Mouse (Mus musculus): ENCODE measurements at regions not wholly inside any gene's neighbourhood (a gene's known extent, or its start where the extent isn't known, plus 50 kb on each side); places are given as distances from the start of the nearest gene placed in this dataset.

GRCm38 (mm10) chr3:51000938-51001337 lies 223.3 kb upstream of the Noct start:
- TF ChIP-seq POLR2AphosphoS5 (IDR thresholded peaks at IDR 0.05; ENCODE audit: insufficient replicate concordance, low read depth, low read length) = no peak
- no peak for TF ChIP-seq CTCF (IDR thresholded peaks at IDR 0.05; ENCODE audit: low read depth, low read length)
- TF ChIP-seq TAL1 (conservative IDR thresholded peaks at IDR 0.05; ENCODE audit: low read depth, low read length) = no peak
- TF ChIP-seq GATA1 (IDR thresholded peaks at IDR 0.05; ENCODE audit: borderline replicate concordance, low read length) = no peak
- no peak for TF ChIP-seq GATA2 (IDR thresholded peaks at IDR 0.05; ENCODE audit: borderline replicate concordance, low read depth, low read length)
